Mouse (Mus musculus) embryonic facial prominence, embryonic 15.5 days (tissue): ENCODE data around the gene Tex33. TPM values are rescaled to one million over a fixed set of nuclear protein-coding genes. Genes with fewer than 3 reads are reported as not detected.
A peak's percentile ranks its signal among the peaks of the same experiment; 100 is the strongest.

ENCODE experiments used
- ATAC-seq: fragments of 200-750 bp; cut with Nextera tagmentation; 2 replicates; pipeline ENCODE4 v1.8.0; 2017; ENCODE audit warnings: low read depth, moderate TSS enrichment; ENCODE audit not compliant: insufficient number of reproducible peaks, low FRiP score, low TSS enrichment
- H3K27ac ChIP-seq: fragments of 300-500 bp; sonication (generic); replicated peaks from 2 replicates; pipeline ENCODE4 v1.5.1; 2015; ENCODE audit warnings: mild to moderate bottlenecking, inconsistent platforms
- H3K27me3 ChIP-seq: fragments of 300-500 bp; sonication (generic); 2 replicates; pipeline ENCODE4 v1.6.1; 2015; ENCODE audit warnings: inconsistent platforms
- H3K36me3 ChIP-seq: fragments of 300-500 bp; sonication (generic); 2 replicates; pipeline ENCODE4 v1.6.1; 2015; ENCODE audit warnings: mild to moderate bottlenecking, inconsistent platforms
- H3K4me1 ChIP-seq: fragments of 300-500 bp; sonication (generic); 2 replicates; pipeline ENCODE4 v1.6.1; 2015; ENCODE audit warnings: inconsistent platforms
- H3K4me2 ChIP-seq: fragments of 300-500 bp; sonication (generic); replicated peaks from 2 replicates; pipeline ENCODE4 v1.6.1; 2015; ENCODE audit warnings: mild to moderate bottlenecking, inconsistent platforms
- H3K4me3 ChIP-seq: fragments of 300-500 bp; sonication (generic); replicated peaks from 2 replicates; pipeline ENCODE4 v1.5.1; 2015; ENCODE audit warnings: mild to moderate bottlenecking, inconsistent platforms
- H3K9ac ChIP-seq: fragments of 300-500 bp; sonication (generic); 2 replicates; pipeline ENCODE4 v1.6.1; 2015; ENCODE audit warnings: inconsistent platforms
- H3K9me3 ChIP-seq: fragments of 300-500 bp; sonication (generic); replicated peaks from 2 replicates; pipeline ENCODE4 v1.6.1; 2016; ENCODE audit warnings: inconsistent platforms
- WGBS: fragments of 180-500 bp; shearing (Covaris S2); methylation state at CpG from one replicate; pipeline ENCODE4 v1.1.7; 2015; 5-methylcytosine and 5-hydroxymethylcytosine counted together
- polyA plus RNA-seq: library from polyadenylated mRNA; unstranded; fragments of >200 nt; fragmentation: Nextera tagmentation; extraction: Ambion mirVana; gene quantifications from 2 replicates; pipeline ENCODE4 v1.2.1, GENCODE M21; 2015

The Tex33 gene
- polyA plus RNA-seq, 1 experiment from 2014 or later: 0.83 TPM

GRCm38 (mm10) chr15:78413083-78413718 is 17.5 kb upstream of the Tex33 start:
- H3K27me3 ChIP-seq: peaks cover 33% of the 10 kb centered on the region
- peaks cover 9% of the 10 kb centered on the region for H3K4me1 ChIP-seq
- WGBS: 87% methylated on average over 14 of the region's 14 CpGs
- no peak for ATAC-seq
- H3K9ac ChIP-seq: no peak overlapping the region
- H3K4me3 ChIP-seq: no peak overlapping the region
- H3K4me2 ChIP-seq: no peak overlapping the region
- no peaks in the 10 kb centered on the region for H3K9me3 ChIP-seq
- no peaks in the 10 kb centered on the region for H3K36me3 ChIP-seq
- H3K27ac ChIP-seq: no peak overlapping the region

GRCm38 (mm10) chr15:78409570-78410052 is 13.9 kb upstream of the Tex33 start:
- peak overlapping the region; percentile 23 for H3K4me3 ChIP-seq
- H3K27me3 ChIP-seq: peaks cover 39% of the 10 kb centered on the region
- no peaks in the 10 kb centered on the region for H3K36me3 ChIP-seq
- H3K27ac ChIP-seq: no peak overlapping the region
- peak overlapping the region; percentile 36 for H3K4me2 ChIP-seq
- H3K4me1 ChIP-seq: peaks cover 32% of the 10 kb centered on the region
- ATAC-seq: no peak
- WGBS: 23% methylated on average over 12 of the region's 12 CpGs
- H3K9me3 ChIP-seq: no peaks in the 10 kb centered on the region
- no peak overlapping the region for H3K9ac ChIP-seq

GRCm38 (mm10) chr15:78406293-78406934 is 10.7 kb upstream of the Tex33 start, which contains the start of gene Mpst:
Mpst (plus strand) TSS chr15:78406416.
- peak within 1 kb of the TSS; percentile 63 for H3K4me3 ChIP-seq
- no peaks in the 10 kb centered on the region for H3K9me3 ChIP-seq
- under 1% methylated on average over 40 of the region's 40 CpGs for WGBS
- peaks cover 57% of the 10 kb centered on the region for H3K4me1 ChIP-seq
- H3K27me3 ChIP-seq: peaks cover 38% of the 10 kb centered on the region
- peak within 1 kb of the TSS; percentile 94 for H3K27ac ChIP-seq
- H3K36me3 ChIP-seq: no peaks in the 10 kb centered on the region
- ATAC-seq: peak; percentile 87
- peak within 1 kb of the TSS; percentile 39 for H3K9ac ChIP-seq
- peak within 1 kb of the TSS; percentile 92 for H3K4me2 ChIP-seq

GRCm38 (mm10) chr15:78405517-78406211 is 10.0 kb upstream of the Tex33 start, which contains the start of gene Tst:
Tst (minus strand) TSS chr15:78405907.
- 3% methylated on average over 34 of the region's 34 CpGs for WGBS
- Histone ChIP-seq H3K9me3 (no peaks in the 10 kb centered on the region), H3K27ac (peak within 1 kb of the TSS; percentile 94), H3K9ac (peak within 1 kb of the TSS; percentile 39), H3K27me3 (peaks cover 30% of the 10 kb centered on the region), H3K4me3 (peak within 1 kb of the TSS; percentile 63), H3K4me1 (peaks cover 57% of the 10 kb centered on the region), H3K4me2 (peak within 1 kb of the TSS; percentile 92), H3K36me3 (no peaks in the 10 kb centered on the region)
- ATAC-seq: peak; percentile 83

GRCm38 (mm10) chr15:78405098-78405497 is 9.4 kb upstream of the Tex33 start:
- H3K27me3 ChIP-seq: peaks cover 25% of the 10 kb centered on the region
- H3K9ac ChIP-seq: no peak overlapping the region; the same call in 1 of the 2 replicates
- peak overlapping the region; percentile 94 for H3K27ac ChIP-seq
- H3K9me3 ChIP-seq: no peaks in the 10 kb centered on the region
- H3K4me1 ChIP-seq: peaks cover 54% of the 10 kb centered on the region
- no peak for ATAC-seq
- 57% methylated on average over 11 of the region's 11 CpGs for WGBS
- H3K4me3 ChIP-seq: peak overlapping the region; percentile 63
- H3K4me2 ChIP-seq: peak overlapping the region; percentile 92
- no peaks in the 10 kb centered on the region for H3K36me3 ChIP-seq

- H3K36me3 ChIP-seq: no peaks in the 10 kb centered on the region
- H3K9ac ChIP-seq: no peak overlapping the region
- peaks cover 47% of the 10 kb centered on the region for H3K4me1 ChIP-seq
- no peaks in the 10 kb centered on the region for H3K9me3 ChIP-seq
- no peak overlapping the region for H3K4me3 ChIP-seq
- 41% methylated on average over 1 of the region's 1 CpGs for WGBS
- ATAC-seq: no peak
- peak overlapping the region; percentile 34; the same call in 1 of the 2 replicates for H3K27ac ChIP-seq
- peak overlapping the region; percentile 29; the same call in 1 of the 2 replicates for H3K4me2 ChIP-seq
- H3K27me3 ChIP-seq: peaks cover 13% of the 10 kb centered on the region; the same call in 1 of the 2 replicates
Measured at GRCm38 (mm10) chr15:78403896-78404295, 8.2 kb upstream of the Tex33 start.

GRCm38 (mm10) chr15:78403301-78403741 is 7.6 kb upstream of the Tex33 start:
- Histone ChIP-seq H3K27me3 (0 out of 2 replicates have a peak, but pooled peaks cover 7% of the 10 kb centered on the region), H3K36me3 (no peaks in the 10 kb centered on the region), H3K4me3 (0 out of 2 replicates have a peak overlapping the region, but pooled peaks have one; percentile 2), H3K27ac (peak overlapping the region; percentile 55; the same call in 1 of the 2 replicates), H3K4me2 (peak overlapping the region; percentile 29), H3K4me1 (peaks cover 47% of the 10 kb centered on the region), H3K9me3 (no peaks in the 10 kb centered on the region), H3K9ac (no peak overlapping the region)
- 43% methylated on average over 3 of the region's 3 CpGs for WGBS
- ATAC-seq: no peak

GRCm38 (mm10) chr15:78402423-78402822 is 6.7 kb upstream of the Tex33 start:
- peak overlapping the region; percentile 55 for H3K27ac ChIP-seq
- no peak for ATAC-seq
- H3K4me3 ChIP-seq: no peak overlapping the region
- 50% methylated on average over 7 of the region's 7 CpGs for WGBS
- no peak overlapping the region for H3K9ac ChIP-seq
- no peaks in the 10 kb centered on the region for H3K9me3 ChIP-seq
- no peaks in the 10 kb centered on the region for H3K27me3 ChIP-seq
- peaks cover 43% of the 10 kb centered on the region for H3K4me1 ChIP-seq
- H3K36me3 ChIP-seq: no peaks in the 10 kb centered on the region
- H3K4me2 ChIP-seq: no peak overlapping the region

GRCm38 (mm10) chr15:78401921-78402320 is 6.2 kb upstream of the Tex33 start:
- WGBS: 51% methylated on average over 4 of the region's 4 CpGs
- Histone ChIP-seq H3K4me3 (no peak overlapping the region), H3K27ac (peak overlapping the region; percentile 48), H3K27me3 (no peaks in the 10 kb centered on the region), H3K9me3 (no peaks in the 10 kb centered on the region), H3K4me2 (no peak overlapping the region), H3K36me3 (no peaks in the 10 kb centered on the region), H3K4me1 (peaks cover 38% of the 10 kb centered on the region), H3K9ac (no peak overlapping the region)
- no peak for ATAC-seq

GRCm38 (mm10) chr15:78401345-78401744 is 5.6 kb upstream of the Tex33 start:
- Histone ChIP-seq H3K4me3 (no peak overlapping the region), H3K27me3 (no peaks in the 10 kb centered on the region), H3K4me2 (no peak overlapping the region), H3K9me3 (no peaks in the 10 kb centered on the region), H3K9ac (no peak overlapping the region), H3K36me3 (no peaks in the 10 kb centered on the region), H3K27ac (0 out of 2 replicates have a peak overlapping the region, but pooled peaks have one; percentile 48), H3K4me1 (peaks cover 37% of the 10 kb centered on the region)
- 62% methylated on average over 6 of the region's 6 CpGs for WGBS
- ATAC-seq: no peak

GRCm38 (mm10) chr15:78390855-78391254 is 4.9 kb downstream of the Tex33 start:
- H3K4me3 ChIP-seq: no peak overlapping the region
- no peak overlapping the region for H3K4me2 ChIP-seq
- H3K27me3 ChIP-seq: no peaks in the 10 kb centered on the region
- H3K36me3 ChIP-seq: no peaks in the 10 kb centered on the region
- ATAC-seq: no peak
- no peak overlapping the region for H3K27ac ChIP-seq
- 79% methylated on average over 3 of the region's 3 CpGs for WGBS
- no peaks in the 10 kb centered on the region for H3K4me1 ChIP-seq
- H3K9me3 ChIP-seq: no peaks in the 10 kb centered on the region
- no peak overlapping the region for H3K9ac ChIP-seq
